Mouse (Mus musculus) liver, postnatal 0 days (tissue): ENCODE data around the gene Wdr4. TPM values are rescaled to one million over a fixed set of nuclear protein-coding genes. Genes with fewer than 3 reads are reported as not detected.

Experiments
- ATAC-seq: fragments of 200-750 bp; cut with Nextera tagmentation; 2 replicates; pipeline ENCODE4 v1.8.0; 2017; ENCODE audit warnings: mild to moderate bottlenecking, moderate library complexity
- DNase-seq: peaks from one replicate; pipeline ENCODE4 v3.0.0-alpha.2; 2016
- H3K27ac ChIP-seq: fragments of 300-500 bp; sonication (generic); 2 replicates; pipeline ENCODE4 v1.5.1; 2014; ENCODE audit warnings: antibody characterized with exemption, moderate library complexity, mild to moderate bottlenecking, low read depth
- H3K27me3 ChIP-seq: fragments of 300-500 bp; sonication (generic); 2 replicates; pipeline ENCODE4 v1.6.1; 2014; ENCODE audit warnings: low read length, control low read depth, mixed read lengths; ENCODE audit not compliant: insufficient read depth
- H3K36me3 ChIP-seq: fragments of 300-500 bp; sonication (generic); replicated peaks from 2 replicates; pipeline ENCODE4 v1.6.1; 2014; ENCODE audit warnings: mild to moderate bottlenecking, control low read depth, low read length, moderate library complexity, mixed read lengths; ENCODE audit not compliant: insufficient read depth
- H3K4me1 ChIP-seq: fragments of 300-500 bp; sonication (generic); 2 replicates; pipeline ENCODE4 v1.6.1; 2014; ENCODE audit warnings: antibody characterized with exemption, mild to moderate bottlenecking, control low read depth; ENCODE audit not compliant: insufficient read depth
- H3K4me2 ChIP-seq: fragments of 300-500 bp; sonication (generic); 2 replicates; pipeline ENCODE4 v1.6.1; 2014; ENCODE audit warnings: low read depth, mild to moderate bottlenecking, low read length, moderate library complexity, mixed read lengths
- H3K4me3 ChIP-seq: fragments of 300-500 bp; sonication (generic); 2 replicates; pipeline ENCODE4 v1.5.1; 2014; ENCODE audit warnings: low read depth, low read length
- H3K9ac ChIP-seq: fragments of 300-500 bp; sonication (generic); replicated peaks from 2 replicates; pipeline ENCODE4 v1.6.1; 2014; ENCODE audit warnings: mild to moderate bottlenecking, moderate library complexity
- H3K9me3 ChIP-seq: fragments of 300-500 bp; sonication (generic); 2 replicates; pipeline ENCODE4 v1.6.1; 2016; ENCODE audit warnings: mild to moderate bottlenecking, control low read depth, low read length, mixed read lengths
- CTCF ChIP-seq: sonication (generic); IDR thresholded peaks from 2 replicates; pipeline ENCODE4 v1.5.1; 2016; ENCODE audit warnings: antibody characterized with exemption, low read depth
- EP300 ChIP-seq: IDR thresholded peaks from 2 replicates; pipeline ENCODE4 v1.6.1; 2016; ENCODE audit warnings: antibody characterized with exemption, low read depth, mild to moderate bottlenecking
- WGBS: fragments of 180-500 bp; shearing (Covaris S2); extraction: QIAGEN DNeasy Blood & Tissue Kit; methylation state at CpG from one replicate; pipeline ENCODE4 v1.1.7; 2014; ENCODE audit not compliant: insufficient replicate concordance; 5-methylcytosine and 5-hydroxymethylcytosine counted together
- polyA plus RNA-seq: library from polyadenylated mRNA; unstranded; fragments of >200 nt; fragmentation: Nextera tagmentation; extraction: Ambion mirVana; gene quantifications from 2 replicates; pipeline ENCODE4 v1.2.1, GENCODE M21; 2015

The Wdr4 gene
- polyA plus RNA-seq, 1 experiment from 2014 or later = 10.0 TPM

GRCm38 (mm10) chr17:31503337-31503736, 16.4 kb downstream of the Wdr4 start:
- Histone ChIP-seq H3K36me3 (peaks cover 42% of the 10 kb centered on the region), H3K4me2 (no peak overlapping the region)
- 92% methylated on average over 12 of the region's 12 CpGs for WGBS

GRCm38 (mm10) chr17:31502261-31502927, 17.4 kb downstream of the Wdr4 start:
- H3K4me3 ChIP-seq = no peak overlapping the region
- H3K27ac ChIP-seq = no peak overlapping the region
- TF ChIP-seq EP300 (no peak), CTCF (no peak)
- H3K9ac ChIP-seq = no peak overlapping the region
- ATAC-seq = peak; percentile 78
- H3K4me1 ChIP-seq = peaks cover 3% of the 10 kb centered on the region; the same call in 1 of the 2 replicates
- no peaks in the 10 kb centered on the region for H3K27me3 ChIP-seq
- peaks cover 40% of the 10 kb centered on the region for H3K36me3 ChIP-seq
- H3K4me2 ChIP-seq = no peak overlapping the region
- no peak for DNase-seq
- 56% methylated on average over 12 of the region's 12 CpGs for WGBS
- H3K9me3 ChIP-seq = no peaks in the 10 kb centered on the region

More at GRCm38 (mm10) chr17:31503337-31503736, 16.4 kb downstream of the Wdr4 start:
- TF ChIP-seq CTCF = no peak
- no peak for TF ChIP-seq EP300
- H3K27ac ChIP-seq = no peak overlapping the region
- DNase-seq = no peak
- H3K27me3 ChIP-seq = no peaks in the 10 kb centered on the region
- no peak overlapping the region for H3K9ac ChIP-seq
- H3K4me1 ChIP-seq = peaks cover 3% of the 10 kb centered on the region; the same call in 1 of the 2 replicates
- H3K4me3 ChIP-seq = no peak overlapping the region
- no peaks in the 10 kb centered on the region for H3K9me3 ChIP-seq
- no peak for ATAC-seq

GRCm38 (mm10) chr17:31500908-31501307, 18.9 kb downstream of the Wdr4 start:
- TF ChIP-seq EP300 (no peak), CTCF (peak; percentile 42)
- ATAC-seq (no peak), DNase-seq (no peak)
- no peak overlapping the region for H3K27ac ChIP-seq
- H3K9me3 ChIP-seq = no peaks in the 10 kb centered on the region
- no peak overlapping the region for H3K4me3 ChIP-seq
- H3K4me2 ChIP-seq = no peak overlapping the region
- 83% methylated on average over 3 of the region's 3 CpGs for WGBS
- no peak overlapping the region for H3K9ac ChIP-seq
- peaks cover 51% of the 10 kb centered on the region for H3K36me3 ChIP-seq
- no peaks in the 10 kb centered on the region for H3K4me1 ChIP-seq
- no peaks in the 10 kb centered on the region for H3K27me3 ChIP-seq

GRCm38 (mm10) chr17:31500416-31500815, 19.4 kb downstream of the Wdr4 start:
- Histone ChIP-seq H3K4me2 (no peak overlapping the region), H3K9ac (no peak overlapping the region), H3K27me3 (no peaks in the 10 kb centered on the region), H3K4me1 (no peaks in the 10 kb centered on the region), H3K4me3 (no peak overlapping the region), H3K36me3 (peaks cover 54% of the 10 kb centered on the region), H3K27ac (no peak overlapping the region), H3K9me3 (no peaks in the 10 kb centered on the region)
- 83% methylated on average over 8 of the region's 8 CpGs for WGBS
- ATAC-seq (no peak), DNase-seq (no peak)
- no peak for TF ChIP-seq CTCF
- TF ChIP-seq EP300 = no peak

GRCm38 (mm10) chr17:31499725-31500124, 20.1 kb downstream of the Wdr4 start:
- Histone ChIP-seq H3K9ac (no peak overlapping the region), H3K4me3 (no peak overlapping the region), H3K4me1 (no peaks in the 10 kb centered on the region), H3K27me3 (no peaks in the 10 kb centered on the region), H3K36me3 (peaks cover 53% of the 10 kb centered on the region), H3K4me2 (no peak overlapping the region), H3K27ac (no peak overlapping the region), H3K9me3 (no peaks in the 10 kb centered on the region)
- 89% methylated on average over 12 of the region's 12 CpGs for WGBS
- TF ChIP-seq CTCF (no peak), EP300 (no peak)
- DNase-seq (no peak), ATAC-seq (no peak)

GRCm38 (mm10) chr17:31497726-31498125, 22.1 kb downstream of the Wdr4 start:
- TF ChIP-seq EP300 (no peak), CTCF (no peak)
- H3K9ac ChIP-seq = no peak overlapping the region
- H3K27ac ChIP-seq = no peak overlapping the region
- H3K4me3 ChIP-seq = no peak overlapping the region
- no peak overlapping the region for H3K4me2 ChIP-seq
- no peaks in the 10 kb centered on the region for H3K4me1 ChIP-seq
- H3K27me3 ChIP-seq = no peaks in the 10 kb centered on the region
- DNase-seq (no peak), ATAC-seq (no peak)
- 84% methylated on average over 6 of the region's 6 CpGs for WGBS
- H3K9me3 ChIP-seq = no peaks in the 10 kb centered on the region
- peaks cover 41% of the 10 kb centered on the region for H3K36me3 ChIP-seq
